Mouse (Mus musculus) erythroid progenitor cell, adult 5-6 weeks (primary cell): ENCODE data around the gene Krt18. TPM values are rescaled to one million over a fixed set of nuclear protein-coding genes. Genes with fewer than 3 reads are reported as not detected.
"Not testable (repeated sequence)": the region's sequence is repeated elsewhere in the genome, so short reads cannot be mapped to it uniquely, and the experiment has no call there.

Source experiments
- ATAC-seq: replicated peaks from 2 replicates; pipeline ENCODE4 v1.8.0; 2016; ENCODE audit warnings: moderate number of reproducible peaks, mild to moderate bottlenecking, moderate TSS enrichment, inconsistent platforms; ENCODE audit not compliant: poor library complexity, low FRiP score, severe bottlenecking
- total RNA-seq, 2 experiments: library from RNA; stranded (forward) in 1 of 2; stranded (reverse) in 1 of 2; fragments of 150-400 nt in 1 of 2; fragments of 186-747, 209-891 nt in 1 of 2; gene quantifications; 2 replicates each; pipeline versions ENCODE4 v1.2.3 to v1.2.4; 2015 to 2017; ENCODE audit warnings: low replicate concordance in 2 of 2

Krt18 gene
- total RNA-seq, 2 experiments from 2014 or later: 1.7 TPM; not detected in 1

- no peak for ATAC-seq
Measured at GRCm38 (mm10) chr15:102051920-102052683, 24.1 kb downstream of the Krt18 start.

GRCm38 (mm10) chr15:102056495-102057174 lies 28.7 kb downstream of the Krt18 start:
- 0 out of 2 replicates have a peak, but pooled peaks have one; percentile 34 for ATAC-seq

GRCm38 (mm10) chr15:102065661-102066325 lies 37.8 kb downstream of the Krt18 start:
- peak; percentile 94 for ATAC-seq

GRCm38 (mm10) chr15:102070476-102071467 lies 42.8 kb downstream of the Krt18 start:
- ATAC-seq: no peak

GRCm38 (mm10) chr15:102072963-102073558 lies 45.1 kb downstream of the Krt18 start:
- ATAC-seq: peak; percentile 4; the same call in 1 of the 2 replicates

GRCm38 (mm10) chr15:102073559-102074069 lies 45.6 kb downstream of the Krt18 start, which contains the start of gene Eif4b:
TSS of gene Eif4b (plus strand) at chr15:102073773.
- ATAC-seq: peak; percentile 94

GRCm38 (mm10) chr15:102074070-102074731 lies 46.2 kb downstream of the Krt18 start:
- ATAC-seq: peak; percentile 49

- no peak for ATAC-seq
Measured at GRCm38 (mm10) chr15:102074876-102075585, 47.1 kb downstream of the Krt18 start.

GRCm38 (mm10) chr15:102077111-102077677 lies 49.2 kb downstream of the Krt18 start:
- ATAC-seq: no peak

GRCm38 (mm10) chr15:102079221-102079620 lies 51.2 kb downstream of the Krt18 start:
- ATAC-seq: no peak

GRCm38 (mm10) chr15:102079924-102080323 lies 51.9 kb downstream of the Krt18 start:
- not testable (repeated sequence) for ATAC-seq

- no peak for ATAC-seq
Measured at GRCm38 (mm10) chr15:102080429-102080828, 52.4 kb downstream of the Krt18 start.

Other genes with a start within 250 kb of the Krt18 start
- not detected in 2 replicates for gene Krt72, start 241.7 kb upstream of the Krt18 start, total RNA-seq (2015; ENCODE audit: low replicate concordance)
- not detected in 2 replicates for gene Krt72, start 241.7 kb upstream of the Krt18 start, total RNA-seq (2017; ENCODE audit: low replicate concordance)
- not detected in 2 replicates for gene Krt73, start 225.8 kb upstream of the Krt18 start, total RNA-seq (2015; ENCODE audit: low replicate concordance)
- not detected in 2 replicates for gene Krt73, start 225.8 kb upstream of the Krt18 start, total RNA-seq (2017; ENCODE audit: low replicate concordance)
- not detected in 2 replicates for gene Krt2, start 210.0 kb upstream of the Krt18 start, total RNA-seq (2015; ENCODE audit: low replicate concordance)
- gene Krt2, start 210.0 kb upstream of the Krt18 start, total RNA-seq (2017; ENCODE audit: low replicate concordance): not detected in 2 replicates
- not detected in 2 replicates for gene Krt1, start 177.4 kb upstream of the Krt18 start, total RNA-seq (2015; ENCODE audit: low replicate concordance)
- not detected in 2 replicates for gene Krt1, start 177.4 kb upstream of the Krt18 start, total RNA-seq (2017; ENCODE audit: low replicate concordance)
- gene Krt77, start 158.5 kb upstream of the Krt18 start, total RNA-seq (2015; ENCODE audit: low replicate concordance): not detected in 2 replicates
- gene Krt77, start 158.5 kb upstream of the Krt18 start, total RNA-seq (2017; ENCODE audit: low replicate concordance): not detected in 2 replicates
- not detected in 2 replicates for gene Krt76, start 135.3 kb upstream of the Krt18 start, total RNA-seq (2015; ENCODE audit: low replicate concordance)
- gene Krt76, start 135.3 kb upstream of the Krt18 start, total RNA-seq (2017; ENCODE audit: low replicate concordance): not detected in 2 replicates
- gene Krt4, start 103.4 kb upstream of the Krt18 start, total RNA-seq (2015; ENCODE audit: low replicate concordance): not detected in 2 replicates
- not detected in 2 replicates for gene Krt4, start 103.4 kb upstream of the Krt18 start, total RNA-seq (2017; ENCODE audit: low replicate concordance)
- gene Krt79, start 87.9 kb upstream of the Krt18 start, total RNA-seq (2015; ENCODE audit: low replicate concordance): not detected in 2 replicates
- gene Krt79, start 87.9 kb upstream of the Krt18 start, total RNA-seq (2017; ENCODE audit: low replicate concordance): not detected in 2 replicates
- not detected in 2 replicates for gene Krt78, start 73.9 kb upstream of the Krt18 start, total RNA-seq (2015; ENCODE audit: low replicate concordance)
- gene Krt78, start 73.9 kb upstream of the Krt18 start, total RNA-seq (2017; ENCODE audit: low replicate concordance): not detected in 2 replicates
- not detected in 2 replicates for gene Krt8, start 23.7 kb upstream of the Krt18 start, total RNA-seq (2015; ENCODE audit: low replicate concordance)
- not detected in 2 replicates for gene Krt8, start 23.7 kb upstream of the Krt18 start, total RNA-seq (2017; ENCODE audit: low replicate concordance)
- 34.2 and 49.9 TPM in 2 replicates for gene Eif4b, start 45.6 kb downstream of the Krt18 start, total RNA-seq (2015; ENCODE audit: low replicate concordance)
- gene Eif4b, start 45.6 kb downstream of the Krt18 start, total RNA-seq (2017; ENCODE audit: low replicate concordance): 89.8 and 92.8 TPM in 2 replicates
- gene Tns2, start 72.2 kb downstream of the Krt18 start, total RNA-seq (2015; ENCODE audit: low replicate concordance): 0.36 TPM in 1 of 2 replicates, not detected in the other
- gene Tns2, start 72.2 kb downstream of the Krt18 start, total RNA-seq (2017; ENCODE audit: low replicate concordance): not detected in 2 replicates
- 2.5 and 5.4 TPM in 2 replicates for gene Spryd3, start 108.1 kb downstream of the Krt18 start, total RNA-seq (2015; ENCODE audit: low replicate concordance)
- 2.3 and 16.0 TPM in 2 replicates for gene Spryd3, start 108.1 kb downstream of the Krt18 start, total RNA-seq (2017; ENCODE audit: low replicate concordance)
- not detected in 2 replicates for gene Igfbp6, start 116.2 kb downstream of the Krt18 start, total RNA-seq (2015; ENCODE audit: low replicate concordance)
- not detected in 2 replicates for gene Igfbp6, start 116.2 kb downstream of the Krt18 start, total RNA-seq (2017; ENCODE audit: low replicate concordance)
- gene Soat2, start 122.3 kb downstream of the Krt18 start, total RNA-seq (2015; ENCODE audit: low replicate concordance): 1.1 and 5.0 TPM in 2 replicates
- gene Soat2, start 122.3 kb downstream of the Krt18 start, total RNA-seq (2017; ENCODE audit: low replicate concordance): 1.0 and 1.7 TPM in 2 replicates
- gene Zfp740, start 175.1 kb downstream of the Krt18 start, total RNA-seq (2015; ENCODE audit: low replicate concordance): 25.2 and 33.5 TPM in 2 replicates
- gene Zfp740, start 175.1 kb downstream of the Krt18 start, total RNA-seq (2017; ENCODE audit: low replicate concordance): 30.5 and 52.6 TPM in 2 replicates
- gene Csad, start 176.5 kb downstream of the Krt18 start, total RNA-seq (2015; ENCODE audit: low replicate concordance): 8.3 and 23.9 TPM in 2 replicates
- 6.3 and 27.2 TPM in 2 replicates for gene Csad, start 176.5 kb downstream of the Krt18 start, total RNA-seq (2017; ENCODE audit: low replicate concordance)
- gene Itgb7, start 203.8 kb downstream of the Krt18 start, total RNA-seq (2015; ENCODE audit: low replicate concordance): 26.0 and 32.1 TPM in 2 replicates
- 21.8 and 32.8 TPM in 2 replicates for gene Itgb7, start 203.8 kb downstream of the Krt18 start, total RNA-seq (2017; ENCODE audit: low replicate concordance)
- 4.6 and 9.4 TPM in 2 replicates for gene Rarg, start 229.3 kb downstream of the Krt18 start, total RNA-seq (2015; ENCODE audit: low replicate concordance)
- gene Rarg, start 229.3 kb downstream of the Krt18 start, total RNA-seq (2017; ENCODE audit: low replicate concordance): 2.6 and 3.6 TPM in 2 replicates
- gene Gm9918, start 242.4 kb downstream of the Krt18 start, total RNA-seq (2015; ENCODE audit: low replicate concordance): not detected in 2 replicates
- not detected in 2 replicates for gene Gm9918, start 242.4 kb downstream of the Krt18 start, total RNA-seq (2017; ENCODE audit: low replicate concordance)